Mouse (Mus musculus) midbrain, embryonic 16.5 days (tissue): ENCODE measurements around the gene Rp2. TPM values are rescaled to one million over a fixed set of nuclear protein-coding genes. Genes with fewer than 3 reads are reported as not detected.
"Not testable (repeated sequence)": the region's sequence is repeated elsewhere in the genome, so short reads cannot be mapped to it uniquely, and the experiment has no call there.

Source experiments
- ATAC-seq: fragments of 200-750 bp; cut with Nextera tagmentation; 2 replicates; pipeline ENCODE4 v1.8.0; 2017; ENCODE audit warnings: moderate TSS enrichment
- H3K27ac ChIP-seq: fragments of 300-500 bp; sonication (generic); 2 replicates; pipeline ENCODE4 v1.5.1; 2014; ENCODE audit warnings: mild to moderate bottlenecking, low read length, mixed read lengths
- H3K27me3 ChIP-seq: fragments of 300-500 bp; sonication (generic); 2 replicates; pipeline ENCODE4 v1.6.1; 2014; ENCODE audit warnings: low read depth, low read length, mixed read lengths; ENCODE audit not compliant: control insufficient read depth, insufficient read depth
- H3K36me3 ChIP-seq: fragments of 300-500 bp; sonication (generic); 2 replicates; pipeline ENCODE4 v1.6.1; 2014; ENCODE audit warnings: mild to moderate bottlenecking, low read length, moderate library complexity, mixed read lengths; ENCODE audit not compliant: control insufficient read depth, insufficient read depth
- H3K4me1 ChIP-seq: fragments of 300-500 bp; sonication (generic); 2 replicates; pipeline ENCODE4 v1.6.1; 2014; ENCODE audit warnings: mild to moderate bottlenecking, low read length, mixed read lengths; ENCODE audit not compliant: control insufficient read depth, insufficient read depth
- H3K4me2 ChIP-seq: fragments of 300-500 bp; sonication (generic); 2 replicates; pipeline ENCODE4 v1.6.1; 2014; ENCODE audit warnings: mild to moderate bottlenecking, low read length, mixed read lengths
- H3K4me3 ChIP-seq: fragments of 300-500 bp; sonication (generic); 2 replicates; pipeline ENCODE4 v1.5.1; 2014; ENCODE audit warnings: low read depth, mild to moderate bottlenecking, low read length, moderate library complexity, mixed read lengths
- H3K9ac ChIP-seq: fragments of 300-500 bp; sonication (generic); 2 replicates; pipeline ENCODE4 v1.6.1; 2014; ENCODE audit warnings: low read depth, low read length, mixed read lengths
- H3K9me3 ChIP-seq: fragments of 300-500 bp; sonication (generic); replicated peaks from 2 replicates; pipeline ENCODE4 v1.6.1; 2014; ENCODE audit warnings: mild to moderate bottlenecking, low read length, mixed read lengths; ENCODE audit not compliant: control insufficient read depth, poor library complexity, severe bottlenecking
- WGBS: fragments of 180-500 bp; shearing (Covaris S2); extraction: QIAGEN DNeasy Blood & Tissue Kit; methylation state at CpG from one replicate; pipeline ENCODE4 v1.1.7; 2014; 5-methylcytosine and 5-hydroxymethylcytosine counted together
- polyA plus RNA-seq: library from polyadenylated mRNA; unstranded; fragments of >200 nt; fragmentation: Nextera tagmentation; extraction: Ambion mirVana; gene quantifications from 2 replicates; pipeline ENCODE4 v1.2.1, GENCODE M21; 2015

Gene Rp2
- polyA plus RNA-seq: 14.9 and 15.6 TPM in 2 replicates

GRCm38 (mm10) chrX:20364391-20365365 is at the start of gene Rp2:
Gene Rp2, plus strand, starts transcription at chrX:20364481.
- Histone ChIP-seq H3K9me3 (no peaks in the 10 kb centered on the region), H3K27ac (peak within 1 kb of the TSS; percentile 43), H3K27me3 (no peaks in the 10 kb centered on the region), H3K4me3 (peak within 1 kb of the TSS; percentile 54), H3K9ac (peak within 1 kb of the TSS; percentile 65), H3K4me2 (peak within 1 kb of the TSS; percentile 59), H3K4me1 (peaks cover 5% of the 10 kb centered on the region; the same call in 1 of the 2 replicates), H3K36me3 (no peaks in the 10 kb centered on the region)
- ATAC-seq: peak; percentile 100
- 14% methylated on average over 30 of the region's 35 CpGs for WGBS

- no peaks in the 10 kb centered on the region for H3K27me3 ChIP-seq
- no peaks in the 10 kb centered on the region for H3K4me1 ChIP-seq
- no peaks in the 10 kb centered on the region for H3K9me3 ChIP-seq
- no peak overlapping the region for H3K4me3 ChIP-seq
- H3K4me2 ChIP-seq: no peak overlapping the region
- no peak overlapping the region for H3K27ac ChIP-seq
- no peaks in the 10 kb centered on the region for H3K36me3 ChIP-seq
- no peak for ATAC-seq
- WGBS: 68% methylated on average over 1 of the region's 1 CpGs
- no peak overlapping the region for H3K9ac ChIP-seq
These were observed 31.5 kb upstream of the Rp2 start for GRCm38 (mm10) chrX:20332756-20333155.

GRCm38 (mm10) chrX:20335722-20336121 is 28.6 kb upstream of the Rp2 start:
- Histone ChIP-seq H3K4me2 (no peak overlapping the region), H3K9me3 (no peaks in the 10 kb centered on the region), H3K27me3 (no peaks in the 10 kb centered on the region), H3K4me3 (no peak overlapping the region), H3K9ac (no peak overlapping the region), H3K4me1 (no peaks in the 10 kb centered on the region), H3K36me3 (no peaks in the 10 kb centered on the region), H3K27ac (no peak overlapping the region)
- ATAC-seq: no peak
- whole genome bisulfite sequencing: 18% methylated on average over 2 of the region's 2 CpGs

- no peak overlapping the region for H3K9ac ChIP-seq
- ATAC-seq: no peak
- no peak overlapping the region for H3K4me3 ChIP-seq
- no peaks in the 10 kb centered on the region; the same call in 1 of the 2 replicates for H3K9me3 ChIP-seq
- no peak overlapping the region for H3K4me2 ChIP-seq
- H3K4me1 ChIP-seq: no peaks in the 10 kb centered on the region
- no peaks in the 10 kb centered on the region for H3K36me3 ChIP-seq
- H3K27me3 ChIP-seq: no peaks in the 10 kb centered on the region
- no peak overlapping the region for H3K27ac ChIP-seq
These were observed 19.3 kb upstream of the Rp2 start for GRCm38 (mm10) chrX:20344980-20345379.

GRCm38 (mm10) chrX:20346355-20346754 is 17.9 kb upstream of the Rp2 start:
- no peaks in the 10 kb centered on the region for H3K36me3 ChIP-seq
- H3K9ac ChIP-seq: no peak overlapping the region
- no peaks in the 10 kb centered on the region; the same call in 1 of the 2 replicates for H3K9me3 ChIP-seq
- no peak overlapping the region for H3K4me2 ChIP-seq
- no peak for ATAC-seq
- WGBS: 60% methylated on average over 3 of the region's 3 CpGs
- no peak overlapping the region for H3K4me3 ChIP-seq
- no peak overlapping the region for H3K27ac ChIP-seq
- H3K27me3 ChIP-seq: no peaks in the 10 kb centered on the region
- H3K4me1 ChIP-seq: no peaks in the 10 kb centered on the region

GRCm38 (mm10) chrX:20350241-20350640 is 14.0 kb upstream of the Rp2 start:
- not testable (repeated sequence) for H3K27me3 ChIP-seq, ATAC-seq

GRCm38 (mm10) chrX:20355283-20355682 is 9.0 kb upstream of the Rp2 start:
- no peaks in the 10 kb centered on the region for H3K36me3 ChIP-seq
- H3K4me1 ChIP-seq: no peaks in the 10 kb centered on the region
- no peak overlapping the region for H3K4me2 ChIP-seq
- H3K27ac ChIP-seq: no peak overlapping the region
- 92% methylated on average over 1 of the region's 1 CpGs for WGBS
- H3K4me3 ChIP-seq: no peak overlapping the region
- no peak for ATAC-seq
- no peaks in the 10 kb centered on the region for H3K9me3 ChIP-seq
- H3K27me3 ChIP-seq: no peaks in the 10 kb centered on the region
- no peak overlapping the region for H3K9ac ChIP-seq

More at GRCm38 (mm10) chrX:20350241-20350640, 14.0 kb upstream of the Rp2 start:
- not testable (repeated sequence) for H3K4me2 ChIP-seq, H3K27ac ChIP-seq, H3K9ac ChIP-seq, H3K36me3 ChIP-seq, H3K9me3 ChIP-seq, H3K4me1 ChIP-seq, H3K4me3 ChIP-seq
- WGBS: 100% methylated on average over 3 of the region's 4 CpGs

- Histone ChIP-seq H3K9ac (no peak overlapping the region), H3K4me1 (no peaks in the 10 kb centered on the region), H3K36me3 (no peaks in the 10 kb centered on the region), H3K4me2 (no peak overlapping the region), H3K27me3 (no peaks in the 10 kb centered on the region), H3K27ac (no peak overlapping the region), H3K4me3 (no peak overlapping the region), H3K9me3 (no peaks in the 10 kb centered on the region)
- WGBS: 20% methylated on average over 3 of the region's 3 CpGs
- ATAC-seq: no peak
These were observed 8.0 kb upstream of the Rp2 start for GRCm38 (mm10) chrX:20356309-20356708.

GRCm38 (mm10) chrX:20366036-20366435 is 1.8 kb downstream of the Rp2 start:
- Histone ChIP-seq H3K4me2 (peak overlapping the region; percentile 43), H3K9me3 (no peaks in the 10 kb centered on the region), H3K4me1 (peaks cover 5% of the 10 kb centered on the region; the same call in 1 of the 2 replicates), H3K4me3 (peak overlapping the region; percentile 11; the same call in 1 of the 2 replicates), H3K27me3 (no peaks in the 10 kb centered on the region), H3K27ac (no peak overlapping the region), H3K9ac (no peak overlapping the region), H3K36me3 (no peaks in the 10 kb centered on the region)
- 64% methylated on average over 1 of the region's 1 CpGs for WGBS
- ATAC-seq: no peak
